Mouse (Mus musculus) cortical plate, adult 2 months (tissue): Measurements from ENCODE around the gene Bicd2. TPM values are rescaled to one million over a fixed set of nuclear protein-coding genes. Genes with fewer than 3 reads are reported as not detected.

ENCODE experiments used
- H3K27ac ChIP-seq: fragments of 200-500 bp; 2 replicates; pipeline ENCODE4 v1.5.1; 2012; ENCODE audit warnings: low read length, control low read depth, inconsistent platforms; ENCODE audit not compliant: insufficient read depth
- H3K4me1 ChIP-seq: fragments of 200-500 bp; 2 replicates; pipeline ENCODE4 v1.6.1; 2011; ENCODE audit warnings: low read length; ENCODE audit not compliant: control insufficient read depth, insufficient read depth
- H3K4me3 ChIP-seq: fragments of 200-500 bp; 2 replicates; pipeline ENCODE4 v1.5.1; 2011; ENCODE audit warnings: mild to moderate bottlenecking, low read length, control low read depth; ENCODE audit not compliant: insufficient read depth
- CTCF ChIP-seq: fragments of 200-500 bp; IDR thresholded peaks from 2 replicates; pipeline ENCODE4 v1.5.1; 2011; ENCODE audit warnings: mild to moderate bottlenecking, control low read depth, low read length; ENCODE audit not compliant: insufficient read depth; ENCODE audit errors: extremely low read depth
- POLR2A ChIP-seq: fragments of 200-500 bp; IDR thresholded peaks from 2 replicates; pipeline ENCODE4 v1.6.1; 2011; ENCODE audit warnings: mild to moderate bottlenecking, low read length, control low read depth; ENCODE audit not compliant: insufficient read depth; ENCODE audit errors: extremely low read depth
- polyA plus RNA-seq: library from polyadenylated mRNA; depleted of rRNA; stranded (reverse); fragments of >200 nt; gene quantifications from 2 replicates; pipeline ENCODE4 v1.2.3, GENCODE M21; 2012

Bicd2 gene
- polyA plus RNA-seq, 1 experiment, result 49.5 TPM

- TF ChIP-seq CTCF (peak; percentile 23; the same call in 1 of the 2 replicates), POLR2A (no peak)
- Histone ChIP-seq H3K27ac (no peak overlapping the region), H3K4me3 (no peak overlapping the region), H3K4me1 (no peaks in the 10 kb centered on the region)
These were observed 50.0 kb downstream of the Bicd2 start for GRCm38 (mm10) chr13:49391374-49391773.

GRCm38 (mm10) chr13:49393579-49393978 lies 52.2 kb downstream of the Bicd2 start:
- TF ChIP-seq POLR2A (no peak), CTCF (no peak)
- H3K4me1 ChIP-seq, result no peaks in the 10 kb centered on the region
- H3K27ac ChIP-seq, result no peak overlapping the region
- no peak overlapping the region for H3K4me3 ChIP-seq

- TF ChIP-seq POLR2A, result no peak
- no peak for TF ChIP-seq CTCF
- Histone ChIP-seq H3K27ac (no peak overlapping the region), H3K4me3 (no peak overlapping the region), H3K4me1 (no peaks in the 10 kb centered on the region)
These were observed 53.6 kb downstream of the Bicd2 start for GRCm38 (mm10) chr13:49394886-49395447.

GRCm38 (mm10) chr13:49396798-49397197 lies 55.4 kb downstream of the Bicd2 start:
- Histone ChIP-seq H3K4me1 (no peaks in the 10 kb centered on the region), H3K27ac (no peak overlapping the region), H3K4me3 (no peak overlapping the region)
- no peak for TF ChIP-seq CTCF
- no peak for TF ChIP-seq POLR2A

- Histone ChIP-seq H3K4me1 (no peaks in the 10 kb centered on the region), H3K27ac (no peak overlapping the region), H3K4me3 (no peak overlapping the region)
- TF ChIP-seq POLR2A, result no peak
- TF ChIP-seq CTCF, result no peak
These were observed 56.8 kb downstream of the Bicd2 start for GRCm38 (mm10) chr13:49398191-49398590.

- TF ChIP-seq POLR2A (no peak), CTCF (peak; percentile 29; the same call in 1 of the 2 replicates)
- Histone ChIP-seq H3K4me1 (no peaks in the 10 kb centered on the region), H3K4me3 (no peak overlapping the region), H3K27ac (no peak overlapping the region)
These were observed 58.8 kb downstream of the Bicd2 start for GRCm38 (mm10) chr13:49400139-49400538.

- Histone ChIP-seq H3K4me3 (no peak overlapping the region), H3K4me1 (no peaks in the 10 kb centered on the region), H3K27ac (no peak overlapping the region)
- no peak for TF ChIP-seq POLR2A
- TF ChIP-seq CTCF, result no peak
These were observed 61.2 kb downstream of the Bicd2 start for GRCm38 (mm10) chr13:49402628-49403027.

- Histone ChIP-seq H3K4me1 (no peaks in the 10 kb centered on the region), H3K4me3 (no peak overlapping the region)
- no peak for TF ChIP-seq CTCF
- TF ChIP-seq POLR2A, result no peak
These were observed 66.4 kb downstream of the Bicd2 start for GRCm38 (mm10) chr13:49407795-49408194.

GRCm38 (mm10) chr13:49420754-49421605 lies 79.6 kb downstream of the Bicd2 start, which contains the start of gene Ippk:
Ippk (plus strand) TSS chr13:49421249.
- peaks cover 8% of the 10 kb centered on the region for H3K4me1 ChIP-seq
- H3K4me3 ChIP-seq, result peak within 1 kb of the TSS; percentile 96
- TF ChIP-seq CTCF, result no peak
- peak; percentile 91; the same call in 1 of the 2 replicates for TF ChIP-seq POLR2A
- H3K27ac ChIP-seq, result peak within 1 kb of the TSS; percentile 43

More at GRCm38 (mm10) chr13:49407795-49408194, 66.4 kb downstream of the Bicd2 start:
- no peak overlapping the region for H3K27ac ChIP-seq

GRCm38 (mm10) chr13:49421606-49421917 lies 80.2 kb downstream of the Bicd2 start:
- peak overlapping the region; percentile 96 for H3K4me3 ChIP-seq
- H3K4me1 ChIP-seq, result peaks cover 8% of the 10 kb centered on the region
- H3K27ac ChIP-seq, result no peak overlapping the region
- TF ChIP-seq POLR2A (no peak), CTCF (no peak)
